Mouse (Mus musculus): ENCODE data around the gene Cpeb2. TPM values are rescaled to one million over a fixed set of nuclear protein-coding genes. Genes with fewer than 3 reads are reported as not detected.

The Cpeb2 gene
- 2.4 and 2.6 TPM in 2 replicates for polyA plus RNA-seq (2014; fragmentation: Nextera tagmentation; extraction: Ambion mirVana)

DNA sequence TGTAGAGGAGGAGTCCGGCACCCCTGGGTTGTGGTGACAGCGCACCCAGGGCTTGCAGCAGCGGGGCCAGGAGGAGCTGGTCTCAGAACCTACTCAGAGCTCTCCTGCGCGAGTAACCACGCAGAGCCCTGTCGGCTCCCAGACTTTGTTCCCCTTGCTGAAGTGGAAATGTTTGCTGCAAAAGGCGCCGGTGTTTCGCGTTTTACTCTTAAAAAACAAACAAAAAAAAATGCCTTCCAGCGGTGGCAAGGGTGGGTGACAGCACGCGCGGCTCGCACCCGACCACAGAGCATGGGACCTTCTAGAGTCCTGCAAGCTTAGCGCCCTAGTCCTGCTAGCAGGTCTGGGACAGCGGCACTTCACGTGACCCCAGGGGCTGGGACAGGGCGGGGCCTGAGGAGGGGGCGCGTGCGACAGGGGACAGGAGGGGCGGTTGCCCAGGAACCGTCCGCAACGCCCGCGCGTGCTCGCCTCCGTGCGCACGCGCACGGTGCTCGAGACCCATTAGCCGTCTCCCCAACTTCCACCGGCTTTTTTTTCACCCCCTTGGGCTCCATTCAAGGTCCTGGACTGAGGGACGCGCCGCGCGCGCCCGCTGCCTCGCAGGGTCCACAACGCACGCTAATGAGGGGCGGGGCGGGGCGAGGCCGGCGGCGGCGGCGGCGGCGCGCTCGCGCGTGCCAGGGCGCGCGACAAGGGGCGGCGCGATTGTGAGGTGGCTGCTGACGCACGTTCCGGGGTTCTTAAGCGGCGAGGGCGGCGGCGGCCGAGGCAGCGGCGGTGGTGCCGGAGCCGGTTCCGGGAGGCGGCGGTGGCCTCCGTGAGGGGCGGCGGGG, at the start of gene Cpeb2:
Gene Cpeb2, plus strand, starts transcription at position 691 of the 836 bp plus-strand sequence.
- H3K27ac ChIP-seq (ENCODE audit: low read depth) = peak within 1 kb of the TSS; percentile 95

DNA sequence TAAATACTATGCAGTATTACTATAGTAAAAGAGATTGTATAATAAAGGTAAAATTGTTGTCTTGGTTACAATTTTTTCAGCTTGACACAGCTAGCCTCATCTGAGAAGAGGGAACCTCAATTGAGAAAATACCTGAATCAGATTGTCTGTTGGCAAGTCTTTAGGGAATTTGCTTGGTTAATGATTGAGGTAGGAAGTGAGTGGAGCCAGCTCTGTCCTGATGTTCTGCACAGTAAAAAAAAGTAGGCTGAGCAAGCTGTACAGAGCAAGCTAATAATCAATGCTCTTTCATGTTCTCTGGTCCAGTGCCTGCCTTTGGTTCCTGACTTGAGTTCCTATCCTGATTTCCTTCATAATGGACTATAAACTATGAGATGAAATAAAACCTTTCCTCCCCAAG, 49.4 kb upstream of the Cpeb2 start:
- Histone ChIP-seq H3K9me3 (ENCODE audit: control insufficient read depth, low read length) (no peaks in the 10 kb centered on the region), H3K4me3 (ENCODE audit: low read depth, low read length) (no peak overlapping the region), H3K4me2 (ENCODE audit: low read length) (no peak overlapping the region), H3K4me1 (replicated peaks; ENCODE audit: control insufficient read depth, insufficient read depth, low read length) (no peaks in the 10 kb centered on the region), H3K27me3 (replicated peaks; ENCODE audit: control insufficient read depth, insufficient read depth, low read length) (no peaks in the 10 kb centered on the region), H3K9ac (ENCODE audit: low read length) (no peak overlapping the region), H3K27ac (ENCODE audit: low read depth) (no peak overlapping the region), H3K36me3 (ENCODE audit: control insufficient read depth, insufficient read depth, low read length) (no peaks in the 10 kb centered on the region)
- ATAC-seq (replicated peaks; ENCODE audit: low FRiP score, low TSS enrichment, low read depth) = no peak
- no peak for DNase-seq (ENCODE audit: low spot score)

More for the DNA sequence above, at the start of gene Cpeb2:
- H3K4me3 ChIP-seq (ENCODE audit: low read depth, low read length) = peak within 1 kb of the TSS; percentile 83
- WGBS = under 1% methylated on average over 69 of the region's 89 CpGs
- peaks cover 10% of the 10 kb centered on the region; the same call in 1 of the 2 replicates for H3K27me3 ChIP-seq (replicated peaks; ENCODE audit: control insufficient read depth, insufficient read depth, low read length)
- H3K4me2 ChIP-seq (ENCODE audit: low read length) = peak within 1 kb of the TSS; percentile 89
- peak; percentile 94 for ATAC-seq (replicated peaks; ENCODE audit: low FRiP score, low TSS enrichment, low read depth)
- H3K36me3 ChIP-seq (ENCODE audit: control insufficient read depth, insufficient read depth, low read length) = no peaks in the 10 kb centered on the region
- peak; percentile 94 for DNase-seq (ENCODE audit: low spot score)
- no peaks in the 10 kb centered on the region for H3K9me3 ChIP-seq (ENCODE audit: control insufficient read depth, low read length)
- H3K9ac ChIP-seq (ENCODE audit: low read length) = peak within 1 kb of the TSS; percentile 84
- H3K4me1 ChIP-seq (replicated peaks; ENCODE audit: control insufficient read depth, insufficient read depth, low read length) = 0 out of 2 replicates have a peak, but pooled peaks cover 7% of the 10 kb centered on the region

DNA sequence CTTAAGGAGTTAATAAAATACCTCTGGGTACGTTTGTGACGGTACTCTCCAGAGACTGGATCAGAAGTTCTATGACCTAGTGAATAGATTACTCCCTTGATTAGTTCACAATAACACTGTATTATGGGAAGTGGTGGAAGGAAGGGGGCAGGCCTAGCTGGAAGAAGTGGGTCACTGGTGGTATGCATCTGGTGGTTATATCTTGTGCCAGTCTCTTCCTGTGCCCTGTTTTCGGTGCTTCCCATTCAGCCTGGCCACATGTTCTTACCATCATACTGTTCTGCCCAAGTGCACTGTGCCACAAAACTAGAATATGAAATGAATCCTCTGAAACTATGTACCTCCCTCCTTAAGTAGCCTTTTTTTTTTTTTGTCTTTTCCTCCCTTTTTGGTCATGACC, 48.1 kb upstream of the Cpeb2 start:
- ATAC-seq (replicated peaks; ENCODE audit: low FRiP score, low TSS enrichment, low read depth) (no peak), DNase-seq (ENCODE audit: low spot score) (no peak)
- Histone ChIP-seq H3K27ac (ENCODE audit: low read depth) (no peak overlapping the region), H3K9me3 (ENCODE audit: control insufficient read depth, low read length) (no peaks in the 10 kb centered on the region), H3K36me3 (ENCODE audit: control insufficient read depth, insufficient read depth, low read length) (no peaks in the 10 kb centered on the region), H3K4me3 (ENCODE audit: low read depth, low read length) (no peak overlapping the region), H3K4me2 (ENCODE audit: low read length) (no peak overlapping the region), H3K4me1 (replicated peaks; ENCODE audit: control insufficient read depth, insufficient read depth, low read length) (no peaks in the 10 kb centered on the region), H3K27me3 (replicated peaks; ENCODE audit: control insufficient read depth, insufficient read depth, low read length) (no peaks in the 10 kb centered on the region), H3K9ac (ENCODE audit: low read length) (no peak overlapping the region)
- 80% methylated on average over 3 of the region's 3 CpGs for WGBS

DNA sequence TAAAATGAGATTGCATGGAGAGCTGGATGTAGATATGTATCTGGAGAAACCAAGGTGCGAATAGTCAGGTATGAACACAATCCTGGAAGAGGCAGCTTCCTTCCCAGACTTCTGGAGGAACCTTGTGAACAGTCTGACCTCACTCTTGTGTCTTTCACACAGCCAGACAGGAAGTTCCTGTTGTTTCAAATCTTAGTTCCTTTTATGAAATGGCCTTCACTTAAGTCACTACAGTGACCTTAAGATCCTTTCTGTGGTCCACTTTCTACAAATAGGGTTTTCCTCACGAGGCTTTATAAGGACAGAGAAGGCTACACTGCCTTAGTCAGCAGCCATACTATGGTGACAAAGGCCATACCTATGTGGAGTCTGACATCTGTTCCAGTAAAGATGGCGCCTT, 47.5 kb upstream of the Cpeb2 start:
- Histone ChIP-seq H3K27me3 (replicated peaks; ENCODE audit: control insufficient read depth, insufficient read depth, low read length) (no peaks in the 10 kb centered on the region), H3K27ac (ENCODE audit: low read depth) (no peak overlapping the region), H3K9me3 (ENCODE audit: control insufficient read depth, low read length) (no peaks in the 10 kb centered on the region), H3K4me1 (replicated peaks; ENCODE audit: control insufficient read depth, insufficient read depth, low read length) (no peaks in the 10 kb centered on the region), H3K4me3 (ENCODE audit: low read depth, low read length) (no peak overlapping the region), H3K4me2 (ENCODE audit: low read length) (no peak overlapping the region), H3K9ac (ENCODE audit: low read length) (no peak overlapping the region), H3K36me3 (ENCODE audit: control insufficient read depth, insufficient read depth, low read length) (no peaks in the 10 kb centered on the region)
- no peak for ATAC-seq (replicated peaks; ENCODE audit: low FRiP score, low TSS enrichment, low read depth)
- 77% methylated on average over 3 of the region's 3 CpGs for WGBS
- DNase-seq (ENCODE audit: low spot score) = no peak

DNA sequence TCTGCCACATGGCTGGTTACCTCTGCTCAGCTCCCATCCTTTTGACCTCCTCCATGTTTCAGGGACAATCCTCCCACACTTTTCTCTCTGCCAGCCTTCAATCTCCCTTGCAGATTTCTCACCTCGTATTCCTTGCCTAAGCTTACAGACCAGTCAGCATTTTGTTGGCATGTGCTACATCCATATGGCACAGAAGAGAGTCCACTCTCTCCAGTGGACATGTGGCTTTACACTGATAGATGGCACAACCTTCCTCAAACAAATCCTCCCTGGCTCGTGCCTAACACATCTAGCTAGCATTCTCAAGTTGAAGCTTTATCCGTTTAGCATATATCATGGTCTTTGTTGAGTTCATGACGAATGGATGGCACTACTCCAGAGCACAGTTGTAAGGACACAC, 32.3 kb upstream of the Cpeb2 start:
- no peaks in the 10 kb centered on the region for H3K36me3 ChIP-seq (ENCODE audit: control insufficient read depth, insufficient read depth, low read length)
- H3K4me1 ChIP-seq (replicated peaks; ENCODE audit: control insufficient read depth, insufficient read depth, low read length) = no peaks in the 10 kb centered on the region
- no peaks in the 10 kb centered on the region for H3K9me3 ChIP-seq (ENCODE audit: control insufficient read depth, low read length)
- 69% methylated on average over 4 of the region's 4 CpGs for WGBS
- no peaks in the 10 kb centered on the region for H3K27me3 ChIP-seq (replicated peaks; ENCODE audit: control insufficient read depth, insufficient read depth, low read length)
- no peak overlapping the region for H3K27ac ChIP-seq (ENCODE audit: low read depth)
- H3K4me2 ChIP-seq (ENCODE audit: low read length) = no peak overlapping the region
- no peak overlapping the region for H3K4me3 ChIP-seq (ENCODE audit: low read depth, low read length)
- no peak for ATAC-seq (replicated peaks; ENCODE audit: low FRiP score, low TSS enrichment, low read depth)
- H3K9ac ChIP-seq (ENCODE audit: low read length) = no peak overlapping the region
- DNase-seq (ENCODE audit: low spot score) = no peak

DNA sequence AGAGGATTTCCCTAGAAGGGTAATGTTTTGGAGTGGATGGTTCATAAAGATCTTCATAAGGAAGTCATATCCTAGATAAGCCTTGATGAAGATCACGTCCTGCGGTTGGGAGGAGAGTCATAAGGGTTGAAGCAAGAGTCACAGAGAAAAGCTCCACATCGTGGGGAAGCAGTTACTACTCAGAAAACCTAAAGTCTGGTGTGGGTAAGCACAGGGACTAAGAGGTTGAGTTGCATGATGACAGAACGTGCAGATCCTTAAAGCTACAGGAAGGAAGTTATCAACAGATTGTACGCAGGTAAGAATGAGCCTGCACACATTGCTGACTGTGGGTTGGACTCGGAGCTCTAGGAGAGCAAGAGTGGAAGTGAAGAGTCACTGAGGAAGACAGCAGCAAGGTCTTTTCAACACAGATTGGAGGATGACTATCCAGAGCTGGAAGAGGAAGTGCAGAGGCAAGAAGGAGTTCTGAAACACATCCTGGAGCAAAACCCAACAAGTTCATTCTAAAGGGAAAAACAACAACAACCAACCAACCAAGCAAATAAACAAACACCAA, 26.4 kb upstream of the Cpeb2 start:
- Histone ChIP-seq H3K4me2 (ENCODE audit: low read length) (no peak overlapping the region), H3K9me3 (ENCODE audit: control insufficient read depth, low read length) (no peaks in the 10 kb centered on the region), H3K4me3 (ENCODE audit: low read depth, low read length) (no peak overlapping the region), H3K9ac (ENCODE audit: low read length) (no peak overlapping the region), H3K36me3 (ENCODE audit: control insufficient read depth, insufficient read depth, low read length) (no peaks in the 10 kb centered on the region), H3K27me3 (replicated peaks; ENCODE audit: control insufficient read depth, insufficient read depth, low read length) (no peaks in the 10 kb centered on the region), H3K27ac (ENCODE audit: low read depth) (no peak overlapping the region), H3K4me1 (replicated peaks; ENCODE audit: control insufficient read depth, insufficient read depth, low read length) (no peaks in the 10 kb centered on the region)
- ATAC-seq (replicated peaks; ENCODE audit: low FRiP score, low TSS enrichment, low read depth) (no peak), DNase-seq (ENCODE audit: low spot score) (no peak)
- 86% methylated on average over 6 of the region's 6 CpGs for WGBS

DNA sequence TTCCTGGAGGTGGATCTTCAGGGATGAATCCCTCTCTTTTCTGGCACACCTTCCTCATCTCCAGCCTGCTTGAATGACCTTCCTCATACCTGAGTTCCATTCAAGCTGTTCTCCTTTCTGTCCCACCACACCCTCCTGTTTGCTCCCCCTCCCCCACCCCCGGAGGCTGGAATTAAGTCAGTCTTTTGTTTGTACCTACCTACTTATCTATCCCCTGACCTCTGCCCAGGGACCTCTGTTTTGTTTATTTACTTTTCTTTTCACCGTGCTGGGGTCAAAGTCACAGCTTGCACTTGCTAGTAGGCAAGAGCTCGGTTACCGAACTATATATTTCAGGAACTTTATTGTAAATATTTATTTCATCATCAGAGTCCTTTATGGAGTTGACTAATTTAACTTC, 15.5 kb upstream of the Cpeb2 start:
- H3K4me2 ChIP-seq (ENCODE audit: low read length) = no peak overlapping the region

DNA sequence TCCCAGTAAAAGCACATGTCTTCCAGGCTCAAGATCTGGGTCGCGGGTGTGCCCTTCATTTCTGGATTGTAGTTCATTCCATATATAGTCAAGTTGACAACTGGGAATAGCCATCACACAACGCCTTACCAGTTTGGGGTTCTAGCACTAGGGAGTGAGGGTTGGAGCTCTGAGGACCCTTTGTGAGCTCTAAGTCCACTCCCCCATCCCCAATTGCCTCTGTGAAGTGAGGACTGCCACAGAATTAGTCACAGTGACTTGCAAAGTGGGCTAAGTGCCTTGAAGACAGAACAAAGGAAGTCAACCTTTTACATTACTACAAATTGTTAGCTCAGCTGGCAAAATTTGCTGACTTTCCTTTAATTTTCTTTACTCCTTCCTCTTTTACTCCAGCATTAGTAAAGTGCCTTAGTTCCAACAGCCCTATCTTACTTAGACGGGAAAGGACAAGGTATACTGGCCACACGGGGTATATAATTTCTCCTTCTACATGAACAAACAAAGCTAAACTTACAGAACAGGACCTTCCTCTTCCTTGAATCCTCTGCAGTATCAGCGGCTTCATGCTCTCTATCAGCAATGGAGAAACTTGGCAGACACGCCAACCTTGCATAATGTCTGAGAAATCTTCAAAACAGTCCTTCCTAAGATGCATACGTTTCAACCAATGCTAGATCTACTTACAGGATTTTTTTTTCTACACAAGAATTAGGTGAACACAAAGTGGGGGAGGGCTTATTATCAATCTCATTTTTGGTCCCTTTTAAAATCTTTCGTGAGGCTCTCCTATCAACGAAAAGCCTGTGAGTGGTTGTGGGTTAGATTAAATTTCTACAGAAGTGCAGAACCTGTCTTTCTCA, 14.8 kb upstream of the Cpeb2 start:
- Histone ChIP-seq H3K4me1 (replicated peaks; ENCODE audit: control insufficient read depth, insufficient read depth, low read length) (no peaks in the 10 kb centered on the region), H3K36me3 (ENCODE audit: control insufficient read depth, insufficient read depth, low read length) (no peaks in the 10 kb centered on the region), H3K9ac (ENCODE audit: low read length) (no peak overlapping the region), H3K27ac (ENCODE audit: low read depth) (no peak overlapping the region), H3K9me3 (ENCODE audit: control insufficient read depth, low read length) (no peaks in the 10 kb centered on the region), H3K27me3 (replicated peaks; ENCODE audit: control insufficient read depth, insufficient read depth, low read length) (no peaks in the 10 kb centered on the region), H3K4me2 (ENCODE audit: low read length) (no peak overlapping the region), H3K4me3 (ENCODE audit: low read depth, low read length) (no peak overlapping the region)
- DNase-seq (ENCODE audit: low spot score) (no peak), ATAC-seq (replicated peaks; ENCODE audit: low FRiP score, low TSS enrichment, low read depth) (no peak)
- WGBS = 65% methylated on average over 10 of the region's 10 CpGs

More for the DNA sequence above, 15.5 kb upstream of the Cpeb2 start:
- no peak overlapping the region for H3K27ac ChIP-seq (ENCODE audit: low read depth)
- H3K4me1 ChIP-seq (replicated peaks; ENCODE audit: control insufficient read depth, insufficient read depth, low read length) = no peaks in the 10 kb centered on the region
- 18% methylated on average over 4 of the region's 4 CpGs for WGBS
- ATAC-seq (replicated peaks; ENCODE audit: low FRiP score, low TSS enrichment, low read depth) (peak; percentile 71; the same call in 1 of the 2 replicates), DNase-seq (ENCODE audit: low spot score) (no peak)
- no peak overlapping the region for H3K9ac ChIP-seq (ENCODE audit: low read length)
- no peaks in the 10 kb centered on the region for H3K27me3 ChIP-seq (replicated peaks; ENCODE audit: control insufficient read depth, insufficient read depth, low read length)
- no peaks in the 10 kb centered on the region for H3K36me3 ChIP-seq (ENCODE audit: control insufficient read depth, insufficient read depth, low read length)
- H3K9me3 ChIP-seq (ENCODE audit: control insufficient read depth, low read length) = no peaks in the 10 kb centered on the region
- no peak overlapping the region for H3K4me3 ChIP-seq (ENCODE audit: low read depth, low read length)
